Mouse (Mus musculus) myocyte (in vitro differentiated cells): ENCODE measurements around the gene Stam2.

Experiments
- MAX ChIP-seq: IDR thresholded peaks from one replicate; pipeline ENCODE4 v1.6.1; 2011; ENCODE audit warnings: low read depth, mild to moderate bottlenecking, control low read depth
- POLR2A ChIP-seq: IDR thresholded peaks from one replicate; pipeline ENCODE4 v1.6.1; 2011; ENCODE audit warnings: low read depth, mild to moderate bottlenecking, control low read depth, moderate library complexity; ENCODE audit not compliant: insufficient read length

GRCm38 (mm10) chr2:52656722-52657121 lies 85.4 kb downstream of the Stam2 start:
- TF ChIP-seq POLR2A (no peak), MAX (no peak)
